Mouse (Mus musculus): ENCODE measurements at regions not wholly inside any gene's neighbourhood (a gene's known extent, or its start where the extent isn't known, plus 50 kb on each side); places are given as distances from the start of the nearest gene placed in this dataset.

DNA sequence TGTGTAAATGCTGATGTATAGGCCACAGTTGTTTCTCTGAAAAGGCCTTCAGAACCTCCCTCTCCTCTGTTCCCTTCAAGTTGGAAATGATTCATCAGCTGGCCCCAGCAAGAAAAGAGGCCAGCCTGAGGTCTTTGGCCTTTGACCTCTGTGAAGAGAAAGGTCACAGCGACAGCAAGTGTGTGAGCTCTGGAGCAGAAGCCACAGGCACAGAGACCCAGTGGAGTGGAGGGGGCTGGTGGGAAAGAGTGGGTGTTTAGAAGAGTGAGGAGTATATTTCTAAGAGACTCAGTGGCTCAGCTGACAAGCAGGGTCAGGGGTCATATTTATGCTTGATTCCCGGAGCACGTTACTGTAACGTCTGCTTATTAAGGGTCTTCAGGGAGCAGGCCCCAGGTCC, 479.5 kb upstream of the Nr2f2 start:
- Histone ChIP-seq H3K36me3 (ENCODE audit: insufficient read depth, low read length) (no peaks in the 10 kb centered on the region), H3K4me3 (replicated peaks; ENCODE audit: low read depth, low read length) (no peak overlapping the region), H3K9me3 (replicated peaks; ENCODE audit: low read length) (no peaks in the 10 kb centered on the region), H3K27me3 (ENCODE audit: insufficient read depth, low read length) (no peaks in the 10 kb centered on the region), H3K9ac (ENCODE audit: low read depth, low read length) (no peak overlapping the region), H3K4me1 (replicated peaks; ENCODE audit: insufficient read depth, low read length) (0 out of 2 replicates have a peak, but pooled peaks cover 3% of the 10 kb centered on the region), H3K27ac (no peak overlapping the region), H3K4me2 (ENCODE audit: low read length) (no peak overlapping the region)
- 17% methylated on average over 4 of the region's 4 CpGs for WGBS
- 0 out of 2 replicates have a peak, but pooled peaks have one; percentile 21 for ATAC-seq (replicated peaks; ENCODE audit: low FRiP score, low read depth)
- DNase-seq (ENCODE audit: low spot score) = no peak
- TF ChIP-seq CTCF (IDR thresholded peaks at IDR 0.05; ENCODE audit: low read depth) = no peak

DNA sequence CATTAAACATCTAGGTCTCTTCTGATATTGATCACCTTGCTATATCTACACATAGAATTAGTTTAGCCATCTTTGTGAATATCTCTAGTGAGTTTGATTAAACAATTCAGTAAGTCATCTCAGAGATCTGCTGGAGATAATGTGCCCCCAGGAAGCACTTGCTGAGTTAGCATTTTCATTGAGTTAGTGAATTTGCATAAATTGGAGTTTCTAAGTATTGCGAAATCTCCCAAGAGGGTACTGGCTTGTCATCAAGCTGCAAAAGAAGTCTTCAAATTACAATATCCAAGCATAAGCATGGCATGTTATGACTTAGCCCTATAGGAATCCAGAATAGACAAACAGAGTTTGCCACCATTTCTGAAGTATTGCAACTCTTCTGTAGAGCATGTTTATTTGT, 473.6 kb upstream of the Nr2f2 start:
- Histone ChIP-seq H3K9ac (ENCODE audit: low read depth, low read length) (no peak overlapping the region), H3K36me3 (ENCODE audit: insufficient read depth, low read length) (no peaks in the 10 kb centered on the region), H3K4me2 (ENCODE audit: low read length) (no peak overlapping the region), H3K4me1 (replicated peaks; ENCODE audit: insufficient read depth, low read length) (no peaks in the 10 kb centered on the region), H3K4me3 (replicated peaks; ENCODE audit: low read depth, low read length) (no peak overlapping the region), H3K27ac (no peak overlapping the region), H3K27me3 (ENCODE audit: insufficient read depth, low read length) (no peaks in the 10 kb centered on the region), H3K9me3 (replicated peaks; ENCODE audit: low read length) (no peaks in the 10 kb centered on the region)
- WGBS = 96% methylated on average over 1 of the region's 1 CpGs
- no peak for DNase-seq (ENCODE audit: low spot score)
- no peak for ATAC-seq (replicated peaks; ENCODE audit: low FRiP score, low read depth)
- TF ChIP-seq CTCF (IDR thresholded peaks at IDR 0.05; ENCODE audit: low read depth) = no peak

DNA sequence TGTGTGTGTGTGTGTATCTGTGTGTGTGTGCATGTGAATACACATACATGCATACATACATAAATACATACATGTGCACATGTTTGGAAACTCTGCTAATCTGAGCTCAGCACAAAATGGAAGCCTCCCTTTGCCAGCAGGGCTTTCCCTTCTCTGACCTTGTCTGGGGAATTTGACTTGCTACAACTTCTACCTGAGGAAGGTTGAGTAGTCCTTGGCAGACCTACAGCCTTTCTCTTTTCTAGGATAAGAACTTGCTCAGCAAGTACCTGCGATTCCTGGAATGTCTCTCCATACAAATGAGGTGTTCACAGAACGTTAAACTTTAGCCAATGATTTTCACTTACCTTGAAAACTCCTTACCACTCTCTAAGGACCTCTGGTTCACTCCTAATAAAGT, 472.7 kb upstream of the Nr2f2 start:
- no peak overlapping the region for H3K9ac ChIP-seq (ENCODE audit: low read depth, low read length)
- ATAC-seq (replicated peaks; ENCODE audit: low FRiP score, low read depth) (no peak), DNase-seq (ENCODE audit: low spot score) (no peak)
- 52% methylated on average over 2 of the region's 2 CpGs for WGBS
- H3K4me1 ChIP-seq (replicated peaks; ENCODE audit: insufficient read depth, low read length) = no peaks in the 10 kb centered on the region
- no peaks in the 10 kb centered on the region for H3K9me3 ChIP-seq (replicated peaks; ENCODE audit: low read length)
- no peaks in the 10 kb centered on the region for H3K27me3 ChIP-seq (ENCODE audit: insufficient read depth, low read length)
- no peak overlapping the region for H3K4me2 ChIP-seq (ENCODE audit: low read length)
- H3K36me3 ChIP-seq (ENCODE audit: insufficient read depth, low read length) = no peaks in the 10 kb centered on the region
- 0 out of 2 replicates have a peak overlapping the region, but pooled peaks have one; percentile 20 for H3K27ac ChIP-seq
- no peak overlapping the region for H3K4me3 ChIP-seq (replicated peaks; ENCODE audit: low read depth, low read length)
- TF ChIP-seq CTCF (IDR thresholded peaks at IDR 0.05; ENCODE audit: low read depth) = no peak

DNA sequence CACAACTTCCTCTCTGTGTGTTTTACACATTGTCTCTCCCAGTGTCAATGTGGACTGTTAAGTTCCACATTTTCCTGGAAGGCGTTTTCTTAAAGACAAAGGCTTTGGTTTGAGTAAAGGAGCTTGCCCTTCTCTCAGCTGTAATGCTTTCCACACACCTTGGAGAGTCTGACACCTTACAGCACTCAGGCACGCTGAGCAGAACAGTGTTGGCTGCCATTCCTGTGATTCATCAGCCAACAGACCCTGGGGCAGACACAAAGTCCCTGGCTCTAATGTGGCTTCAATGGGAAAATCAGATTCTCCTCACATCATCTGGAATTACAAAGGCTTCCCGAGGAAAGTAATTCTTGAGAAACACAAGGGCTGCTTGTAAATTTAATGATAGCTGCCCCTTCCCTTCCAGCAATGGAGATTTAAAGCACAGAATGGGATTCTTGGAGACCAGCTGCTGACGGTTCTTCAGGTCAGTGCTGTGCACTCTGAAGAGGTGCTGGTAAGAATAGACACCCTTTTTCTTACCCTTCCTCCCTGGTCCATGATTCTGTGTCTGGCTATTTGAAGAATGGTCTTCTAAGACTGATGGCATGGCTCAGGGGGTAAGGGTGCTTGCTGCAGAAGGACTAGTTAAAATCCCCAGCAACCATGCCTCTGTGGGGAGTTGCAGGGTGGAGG, 468.4 kb upstream of the Nr2f2 start:
- Histone ChIP-seq H3K4me3 (replicated peaks; ENCODE audit: low read depth, low read length) (no peak overlapping the region), H3K27ac (no peak overlapping the region), H3K36me3 (ENCODE audit: insufficient read depth, low read length) (no peaks in the 10 kb centered on the region), H3K4me1 (replicated peaks; ENCODE audit: insufficient read depth, low read length) (no peaks in the 10 kb centered on the region), H3K9ac (ENCODE audit: low read depth, low read length) (no peak overlapping the region), H3K27me3 (ENCODE audit: insufficient read depth, low read length) (no peaks in the 10 kb centered on the region), H3K9me3 (replicated peaks; ENCODE audit: low read length) (no peaks in the 10 kb centered on the region), H3K4me2 (ENCODE audit: low read length) (no peak overlapping the region)
- WGBS = 37% methylated on average over 4 of the region's 4 CpGs
- TF ChIP-seq CTCF (IDR thresholded peaks at IDR 0.05; ENCODE audit: low read depth) = no peak
- no peak for DNase-seq (ENCODE audit: low spot score)
- no peak for ATAC-seq (replicated peaks; ENCODE audit: low FRiP score, low read depth)

DNA sequence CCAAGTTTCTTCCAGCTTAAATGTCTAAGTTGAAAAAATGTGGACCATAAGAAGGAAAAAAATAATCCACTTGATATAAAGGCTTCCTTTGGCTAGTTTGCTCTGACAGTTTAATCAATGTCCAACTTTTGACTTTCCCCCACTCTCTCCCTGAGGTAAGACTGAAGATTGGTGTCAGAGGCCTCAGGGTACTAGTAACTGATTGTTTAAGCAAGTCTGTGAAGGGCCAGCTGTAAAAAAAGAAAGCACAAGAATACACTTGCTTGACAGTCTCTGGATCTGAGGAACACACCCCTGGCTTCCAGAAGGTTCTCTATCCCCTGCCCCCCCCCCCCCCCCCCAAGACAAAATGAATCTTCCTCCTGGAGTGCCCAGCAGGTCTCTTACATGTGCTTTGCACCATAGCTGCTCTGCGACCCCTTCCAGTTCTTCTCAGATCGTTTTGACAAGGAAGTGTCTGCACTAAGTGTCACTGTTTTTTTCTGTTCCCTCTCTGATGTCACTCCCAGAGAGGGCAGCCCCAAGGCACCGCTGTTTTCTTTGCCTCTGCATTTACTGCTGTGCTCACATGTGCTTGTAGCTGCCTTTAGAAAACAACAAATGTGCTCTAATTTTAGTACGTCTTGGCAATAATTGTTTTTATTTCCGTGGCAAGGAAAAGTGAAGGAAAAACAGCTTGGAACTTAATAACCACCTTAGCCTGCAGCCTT, 462.1 kb upstream of the Nr2f2 start:
- WGBS = 15% methylated on average over 5 of the region's 5 CpGs
- ATAC-seq (replicated peaks; ENCODE audit: low FRiP score, low read depth) = no peak
- no peaks in the 10 kb centered on the region for H3K27me3 ChIP-seq (ENCODE audit: insufficient read depth, low read length)
- DNase-seq (ENCODE audit: low spot score) = no peak
- peak overlapping the region; percentile 47; the same call in 1 of the 2 replicates for H3K27ac ChIP-seq
- H3K4me3 ChIP-seq (replicated peaks; ENCODE audit: low read depth, low read length) = no peak overlapping the region
- H3K4me2 ChIP-seq (ENCODE audit: low read length) = no peak overlapping the region
- H3K4me1 ChIP-seq (replicated peaks; ENCODE audit: insufficient read depth, low read length) = peaks cover 7% of the 10 kb centered on the region; the same call in 1 of the 2 replicates
- H3K9ac ChIP-seq (ENCODE audit: low read depth, low read length) = no peak overlapping the region
- no peaks in the 10 kb centered on the region for H3K36me3 ChIP-seq (ENCODE audit: insufficient read depth, low read length)
- no peaks in the 10 kb centered on the region for H3K9me3 ChIP-seq (replicated peaks; ENCODE audit: low read length)
- TF ChIP-seq CTCF (IDR thresholded peaks at IDR 0.05; ENCODE audit: low read depth) = no peak

DNA sequence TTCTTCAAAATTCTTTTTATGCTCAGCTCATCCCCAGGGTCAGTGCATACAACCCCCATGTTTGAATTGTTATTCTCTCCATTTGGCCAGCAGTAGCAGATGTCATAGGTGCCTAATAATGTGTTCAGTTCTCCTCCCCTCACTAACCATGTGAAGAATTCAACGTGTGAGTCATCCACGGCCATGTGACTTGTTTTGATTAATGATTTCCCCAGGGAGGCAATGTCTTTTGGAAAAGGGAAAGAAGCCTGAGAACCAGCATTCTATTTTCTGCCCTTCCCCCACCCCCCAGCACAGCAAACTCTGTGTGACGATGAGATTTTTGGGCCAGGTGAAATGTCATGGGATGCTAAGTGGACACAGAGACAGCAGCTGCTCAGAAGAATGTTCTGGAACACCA, 459.5 kb upstream of the Nr2f2 start:
- 26% methylated on average over 3 of the region's 3 CpGs for WGBS
- Histone ChIP-seq H3K36me3 (ENCODE audit: insufficient read depth, low read length) (no peaks in the 10 kb centered on the region), H3K27me3 (ENCODE audit: insufficient read depth, low read length) (no peaks in the 10 kb centered on the region), H3K4me3 (replicated peaks; ENCODE audit: low read depth, low read length) (no peak overlapping the region), H3K9ac (ENCODE audit: low read depth, low read length) (no peak overlapping the region), H3K4me2 (ENCODE audit: low read length) (no peak overlapping the region), H3K9me3 (replicated peaks; ENCODE audit: low read length) (no peaks in the 10 kb centered on the region), H3K27ac (no peak overlapping the region), H3K4me1 (replicated peaks; ENCODE audit: insufficient read depth, low read length) (peaks cover 12% of the 10 kb centered on the region; the same call in 1 of the 2 replicates)
- DNase-seq (ENCODE audit: low spot score) (peak; percentile 38), ATAC-seq (replicated peaks; ENCODE audit: low FRiP score, low read depth) (no peak)
- TF ChIP-seq CTCF (IDR thresholded peaks at IDR 0.05; ENCODE audit: low read depth) = no peak

All from kidney, postnatal 0 days (tissue).